Mouse (Mus musculus) heart, embryonic 16.5 days (tissue): ENCODE results near the gene Isca1. TPM values are rescaled to one million over a fixed set of nuclear protein-coding genes. Genes with fewer than 3 reads are reported as not detected.

Experiments used
- ATAC-seq: fragments of 200-750 bp; cut with Nextera tagmentation; replicated peaks from 2 replicates; pipeline ENCODE4 v1.8.0; 2017; ENCODE audit warnings: moderate number of reproducible peaks; ENCODE audit not compliant: insufficient read depth, low FRiP score; ENCODE audit errors: extremely low read depth
- H3K27ac ChIP-seq: fragments of 300-500 bp; sonication (generic); 2 replicates; pipeline ENCODE4 v1.5.1; 2014; ENCODE audit warnings: mild to moderate bottlenecking, low read length, control low read depth, moderate library complexity
- H3K27me3 ChIP-seq: fragments of 300-500 bp; sonication (generic); 2 replicates; pipeline ENCODE4 v1.6.1; 2014; ENCODE audit warnings: low read length, mixed read lengths; ENCODE audit not compliant: control insufficient read depth, insufficient read depth
- H3K36me3 ChIP-seq: fragments of 300-500 bp; sonication (generic); 2 replicates; pipeline ENCODE4 v1.6.1; 2014; ENCODE audit not compliant: control insufficient read depth, insufficient read depth
- H3K4me1 ChIP-seq: fragments of 300-500 bp; sonication (generic); 2 replicates; pipeline ENCODE4 v1.6.1; 2014; ENCODE audit warnings: low read length, mixed read lengths; ENCODE audit not compliant: control insufficient read depth, insufficient read depth
- H3K4me2 ChIP-seq: fragments of 300-500 bp; sonication (generic); 2 replicates; pipeline ENCODE4 v1.6.1; 2014; ENCODE audit warnings: low read depth, mild to moderate bottlenecking, control low read depth, low read length
- H3K4me3 ChIP-seq: fragments of 300-500 bp; sonication (generic); 2 replicates; pipeline ENCODE4 v1.5.1; 2014; ENCODE audit warnings: mild to moderate bottlenecking, control low read depth, low read length
- H3K9ac ChIP-seq: fragments of 300-500 bp; sonication (generic); 2 replicates; pipeline ENCODE4 v1.6.1; 2014; ENCODE audit warnings: low read length, control low read depth
- H3K9me3 ChIP-seq: fragments of 300-500 bp; sonication (generic); replicated peaks from 2 replicates; pipeline ENCODE4 v1.6.1; 2016; ENCODE audit warnings: low read length; ENCODE audit not compliant: control insufficient read depth
- WGBS: fragments of 180-500 bp; shearing (Covaris S2); extraction: QIAGEN DNeasy Blood & Tissue Kit; methylation state at CpG from one replicate; pipeline ENCODE4 v1.1.7; 2014; 5-methylcytosine and 5-hydroxymethylcytosine counted together
- polyA plus RNA-seq: library from polyadenylated mRNA; unstranded; fragments of >200 nt; fragmentation: Nextera tagmentation; extraction: Ambion mirVana; gene quantifications from 2 replicates; pipeline ENCODE4 v1.2.1, GENCODE M21; 2015

Gene Isca1
- polyA plus RNA-seq, 1 experiment from 2014 or later, result 284 TPM

DNA sequence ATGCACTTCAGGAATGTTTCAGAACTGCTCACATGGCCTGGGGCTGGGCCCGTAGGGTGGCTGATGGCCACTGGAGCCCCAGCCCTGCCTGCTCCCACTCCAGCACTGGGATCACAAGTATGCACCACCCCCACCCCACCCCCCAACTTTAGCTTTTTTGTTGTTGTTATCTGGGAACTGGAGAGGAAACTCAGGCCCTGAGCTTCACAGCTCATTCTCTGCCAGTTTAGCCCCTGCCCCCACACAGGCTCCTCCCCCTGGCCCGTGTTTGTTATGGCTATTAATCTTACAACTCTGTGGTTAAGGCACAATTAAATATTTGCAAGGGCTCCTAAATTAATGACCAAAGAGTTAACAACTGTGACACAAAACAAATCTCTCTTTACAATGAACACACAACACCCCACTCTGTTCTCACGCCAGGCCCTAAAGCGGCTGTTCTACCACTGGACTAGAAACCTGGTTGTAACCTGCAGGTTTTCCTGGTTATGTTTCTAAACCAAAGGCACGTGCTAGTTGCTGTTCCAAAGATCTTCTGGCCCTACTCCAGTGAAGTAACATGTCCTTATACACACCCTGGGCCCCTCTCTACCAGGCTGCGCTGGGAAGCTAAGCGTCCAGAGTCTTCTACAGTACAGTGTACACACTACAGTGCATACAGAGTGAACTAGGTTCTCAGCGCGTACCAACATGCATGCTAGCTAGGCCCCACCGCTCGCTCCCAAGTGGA lies 2.7 kb downstream of the Isca1 start:
- H3K27ac ChIP-seq, result peak overlapping the region; percentile 29
- no peak for ATAC-seq
- H3K4me2 ChIP-seq, result peak overlapping the region; percentile 83
- peaks cover 15% of the 10 kb centered on the region for H3K36me3 ChIP-seq
- peaks cover 43% of the 10 kb centered on the region for H3K4me1 ChIP-seq
- H3K4me3 ChIP-seq, result peak overlapping the region; percentile 91
- no peaks in the 10 kb centered on the region for H3K27me3 ChIP-seq
- 46% methylated on average over 11 of the region's 11 CpGs for WGBS
- H3K9ac ChIP-seq, result peak overlapping the region; percentile 33
- H3K9me3 ChIP-seq, result no peaks in the 10 kb centered on the region

DNA sequence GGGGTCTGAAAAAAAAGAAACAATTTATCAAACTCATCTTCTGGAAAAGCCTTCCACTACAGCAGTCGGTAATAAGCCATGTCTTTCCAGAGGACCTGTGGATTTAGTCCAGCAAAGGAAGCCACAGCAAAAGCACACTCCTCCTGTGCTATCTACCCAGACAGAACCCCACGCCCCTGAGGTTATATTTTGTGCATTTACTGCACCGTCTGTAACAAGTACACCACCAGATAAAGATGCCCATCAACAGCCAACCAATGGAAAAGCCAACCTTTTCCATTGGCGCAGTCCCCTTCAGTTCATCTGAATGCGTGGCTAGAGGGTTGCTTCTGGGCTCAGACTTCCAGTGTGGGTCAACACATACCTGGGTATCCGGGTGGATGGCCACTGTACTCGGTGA lies 6.8 kb downstream of the Isca1 start:
- H3K36me3 ChIP-seq, result peaks cover 43% of the 10 kb centered on the region
- no peak overlapping the region for H3K4me2 ChIP-seq
- WGBS, result 83% methylated on average over 7 of the region's 7 CpGs
- H3K27me3 ChIP-seq, result no peaks in the 10 kb centered on the region
- H3K4me3 ChIP-seq, result no peak overlapping the region
- ATAC-seq, result no peak
- no peak overlapping the region for H3K9ac ChIP-seq
- no peak overlapping the region for H3K27ac ChIP-seq
- H3K9me3 ChIP-seq, result no peaks in the 10 kb centered on the region
- peaks cover 30% of the 10 kb centered on the region for H3K4me1 ChIP-seq

DNA sequence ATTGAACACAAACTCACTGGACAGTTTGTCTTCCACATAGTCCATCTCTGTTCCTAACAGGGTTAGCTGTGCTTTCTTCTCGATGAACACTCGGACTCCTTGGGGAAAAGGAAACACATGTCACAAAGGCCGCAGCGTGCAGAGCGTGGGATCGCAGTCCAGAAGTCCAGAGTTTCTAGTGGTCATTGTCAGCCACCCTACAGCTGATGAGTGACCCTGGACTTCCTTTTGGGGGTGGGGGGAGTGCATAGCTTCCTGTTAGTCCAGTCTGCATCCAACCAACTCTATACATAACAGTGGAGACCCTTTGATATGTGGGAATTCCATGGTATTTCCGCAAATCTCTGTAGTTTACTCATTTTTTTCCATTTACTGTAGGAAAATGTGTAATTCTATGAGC lies 12.7 kb downstream of the Isca1 start:
- Histone ChIP-seq H3K36me3 (peaks cover 41% of the 10 kb centered on the region), H3K9me3 (no peaks in the 10 kb centered on the region), H3K9ac (no peak overlapping the region), H3K4me3 (no peak overlapping the region), H3K27me3 (no peaks in the 10 kb centered on the region), H3K27ac (no peak overlapping the region), H3K4me2 (no peak overlapping the region), H3K4me1 (peaks cover 3% of the 10 kb centered on the region; the same call in 1 of the 2 replicates)
- ATAC-seq, result 0 out of 2 replicates have a peak, but pooled peaks have one; percentile 25
- WGBS, result 78% methylated on average over 7 of the region's 7 CpGs

DNA sequence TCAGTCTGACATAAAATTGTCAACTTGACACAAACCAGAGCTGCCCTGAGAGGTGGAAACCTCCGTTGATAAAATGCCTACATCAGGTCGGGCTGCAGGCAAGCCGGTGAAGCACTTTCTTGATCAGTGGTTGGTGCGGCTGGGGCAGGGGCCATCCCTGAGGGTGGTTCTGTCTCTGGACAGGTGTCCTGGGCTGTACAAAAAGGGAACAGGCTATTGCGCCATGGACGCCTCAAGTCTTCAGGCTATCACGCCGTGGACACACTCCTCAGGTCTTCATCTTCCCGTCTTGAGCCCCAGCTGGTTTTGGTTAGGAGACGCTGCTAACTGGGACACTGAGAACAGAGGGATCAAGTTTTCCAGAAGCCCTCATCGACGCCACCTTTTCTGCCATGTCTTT lies 19.3 kb downstream of the Isca1 start:
- Histone ChIP-seq H3K27me3 (no peaks in the 10 kb centered on the region), H3K27ac (no peak overlapping the region), H3K4me2 (no peak overlapping the region), H3K36me3 (peaks cover 7% of the 10 kb centered on the region), H3K9ac (no peak overlapping the region), H3K9me3 (no peaks in the 10 kb centered on the region), H3K4me3 (no peak overlapping the region), H3K4me1 (no peaks in the 10 kb centered on the region)
- ATAC-seq, result no peak
- 61% methylated on average over 12 of the region's 12 CpGs for WGBS

GRCm38 (mm10) chr13:59746711-59747110 lies 22.9 kb downstream of the Isca1 start, which contains the start of gene 1700014D04Rik:
TSS of gene 1700014D04Rik (minus strand) at chr13:59746752.
- no peak for ATAC-seq
- no peak within 1 kb of the TSS for H3K4me3 ChIP-seq
- no peak within 1 kb of the TSS for H3K9ac ChIP-seq
- no peak within 1 kb of the TSS for H3K27ac ChIP-seq
- WGBS, result 81% methylated on average over 9 of the region's 9 CpGs
- H3K36me3 ChIP-seq, result no peaks in the 10 kb centered on the region
- no peaks in the 10 kb centered on the region for H3K27me3 ChIP-seq
- H3K9me3 ChIP-seq, result no peaks in the 10 kb centered on the region
- H3K4me2 ChIP-seq, result no peak within 1 kb of the TSS
- no peaks in the 10 kb centered on the region for H3K4me1 ChIP-seq

DNA sequence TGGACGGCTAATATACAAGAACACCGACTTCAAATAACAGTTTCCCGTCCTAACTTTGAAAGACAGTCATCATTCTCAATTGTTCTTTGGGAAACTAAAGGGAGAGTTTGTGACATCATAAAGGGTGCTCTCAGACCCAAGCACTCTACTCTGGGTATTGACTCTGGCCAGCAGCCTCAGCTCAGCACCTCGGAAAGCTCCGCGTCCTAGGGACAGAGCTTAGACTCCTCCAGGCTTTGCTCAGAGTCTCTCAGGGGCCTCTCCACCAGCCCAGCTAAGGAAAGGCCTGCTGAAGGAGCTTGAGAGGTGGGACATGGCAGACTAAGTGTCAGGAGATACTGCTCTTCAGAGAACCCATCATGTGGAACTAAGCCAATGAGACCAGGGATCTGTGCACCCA lies 23.4 kb downstream of the Isca1 start:
- Histone ChIP-seq H3K36me3 (no peaks in the 10 kb centered on the region), H3K9me3 (no peaks in the 10 kb centered on the region), H3K27ac (no peak overlapping the region), H3K9ac (no peak overlapping the region), H3K27me3 (no peaks in the 10 kb centered on the region), H3K4me3 (no peak overlapping the region), H3K4me2 (no peak overlapping the region), H3K4me1 (peaks cover 1% of the 10 kb centered on the region)
- WGBS, result 59% methylated on average over 6 of the region's 6 CpGs
- ATAC-seq, result no peak

DNA sequence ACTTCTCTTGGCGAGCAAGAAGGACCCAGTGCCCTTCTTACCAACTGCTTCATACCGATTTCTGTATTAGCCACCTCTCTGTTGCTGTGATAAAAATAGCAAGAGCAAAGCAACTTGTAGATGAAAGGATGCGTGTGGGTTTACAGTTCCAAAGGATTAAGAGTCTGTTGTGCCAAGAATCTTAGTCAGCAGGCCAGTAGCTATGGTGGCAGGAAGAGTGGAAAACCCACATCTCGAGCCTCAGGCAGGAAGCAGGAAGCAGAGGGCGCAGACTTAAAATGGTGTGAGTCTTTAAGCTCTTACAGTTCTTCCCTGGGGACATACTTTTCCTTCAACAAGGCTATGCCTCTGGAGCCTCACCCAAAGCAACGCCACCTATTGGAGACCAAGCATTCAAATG lies 24.1 kb downstream of the Isca1 start:
- H3K27me3 ChIP-seq, result no peaks in the 10 kb centered on the region
- peaks cover 5% of the 10 kb centered on the region for H3K4me1 ChIP-seq
- 70% methylated on average over 6 of the region's 6 CpGs for WGBS
- no peak overlapping the region for H3K9ac ChIP-seq
- no peaks in the 10 kb centered on the region for H3K36me3 ChIP-seq
- H3K9me3 ChIP-seq, result no peaks in the 10 kb centered on the region
- H3K27ac ChIP-seq, result no peak overlapping the region
- no peak overlapping the region for H3K4me2 ChIP-seq
- H3K4me3 ChIP-seq, result no peak overlapping the region
- ATAC-seq, result no peak

- Histone ChIP-seq H3K27me3 (no peaks in the 10 kb centered on the region), H3K36me3 (no peaks in the 10 kb centered on the region), H3K27ac (no peak overlapping the region), H3K9me3 (no peaks in the 10 kb centered on the region), H3K4me2 (no peak overlapping the region), H3K9ac (no peak overlapping the region), H3K4me1 (peaks cover 5% of the 10 kb centered on the region), H3K4me3 (no peak overlapping the region)
- 69% methylated on average over 10 of the region's 10 CpGs for WGBS
- ATAC-seq, result no peak
Observed at GRCm38 (mm10) chr13:59741697-59742096, 27.9 kb downstream of the Isca1 start.

- ATAC-seq, result no peak
- H3K4me3 ChIP-seq, result no peak overlapping the region
- H3K9ac ChIP-seq, result no peak overlapping the region
- H3K27ac ChIP-seq, result no peak overlapping the region
- H3K4me1 ChIP-seq, result peaks cover 5% of the 10 kb centered on the region
- 41% methylated on average over 11 of the region's 11 CpGs for WGBS
- H3K27me3 ChIP-seq, result no peaks in the 10 kb centered on the region
- H3K9me3 ChIP-seq, result no peaks in the 10 kb centered on the region
- H3K4me2 ChIP-seq, result peak overlapping the region; percentile 24; the same call in 1 of the 2 replicates
- H3K36me3 ChIP-seq, result no peaks in the 10 kb centered on the region
Observed at GRCm38 (mm10) chr13:59741096-59741495, 28.5 kb downstream of the Isca1 start.
